Mouse (Mus musculus): Measurements from ENCODE around the gene Bcam. TPM values are rescaled to one million over a fixed set of nuclear protein-coding genes. Genes with fewer than 3 reads are reported as not detected.
A peak's percentile ranks its signal among the peaks of the same experiment; 100 is the strongest.

Bcam gene
- polyA plus RNA-seq (2012; fragmentation: generic; extraction: Trizol) = 29.3 TPM

GRCm38 (mm10) chr7:19770984-19771391 is at the start of gene Bcam:
Bcam (minus strand) TSS chr7:19771016.
- H3K27me3 ChIP-seq (ENCODE audit: control insufficient read depth, insufficient read depth, insufficient read length) = peaks cover 14% of the 10 kb centered on the region
- no peaks in the 10 kb centered on the region for H3K36me3 ChIP-seq (ENCODE audit: control insufficient read depth, insufficient read depth)
- peak within 1 kb of the TSS; percentile 12 for H3K4me3 ChIP-seq
- no peaks in the 10 kb centered on the region for H3K79me2 ChIP-seq (ENCODE audit: control insufficient read depth, insufficient read depth)
- peak within 1 kb of the TSS; percentile 60 for H3K4me2 ChIP-seq (ENCODE audit: low read depth)
- no peak for TF ChIP-seq POLR2AphosphoS2 (IDR thresholded peaks at IDR 0.05; ENCODE audit: insufficient read length, low read depth)
- TF ChIP-seq SRF (IDR thresholded peaks at IDR 0.05; ENCODE audit: control insufficient read depth, insufficient read length, low read depth) = no peak
- no peak for TF ChIP-seq TCF3 (IDR thresholded peaks at IDR 0.05; ENCODE audit: insufficient read length, low read depth)
- TF ChIP-seq REST (IDR thresholded peaks at IDR 0.05; ENCODE audit: insufficient read depth, insufficient read length) = no peak
- TF ChIP-seq TCF12 (IDR thresholded peaks at IDR 0.05; ENCODE audit: insufficient read depth, poor library complexity, severe bottlenecking) = no peak
- no peak for TF ChIP-seq MYOG (IDR thresholded peaks at IDR 0.05; ENCODE audit: control insufficient read depth in 1 of 3, insufficient read depth in 1 of 3, insufficient read length in 2 of 3, low read depth in 2 of 3)
- TF ChIP-seq E2F4 (IDR thresholded peaks at IDR 0.05; ENCODE audit: insufficient read depth) = no peak
- no peak for TF ChIP-seq POLR2A (IDR thresholded peaks at IDR 0.05; ENCODE audit: insufficient read length, low read depth)
- no peak for TF ChIP-seq MYOD1 (IDR thresholded peaks at IDR 0.05; ENCODE audit: control insufficient read depth in 1 of 3, insufficient read length in 2 of 3, low read depth in 2 of 3)
- no peak within 1 kb of the TSS for H3ac ChIP-seq (ENCODE audit: control insufficient read depth, insufficient read length)

- H3K36me3 ChIP-seq (ENCODE audit: control insufficient read depth, insufficient read depth) = no peaks in the 10 kb centered on the region
- no peak overlapping the region for H3K4me3 ChIP-seq
- peaks cover 12% of the 10 kb centered on the region for H3K79me2 ChIP-seq (ENCODE audit: control insufficient read depth, insufficient read depth)
- peak overlapping the region; percentile 92 for H3K4me2 ChIP-seq (ENCODE audit: low read depth)
- TF ChIP-seq POLR2A (IDR thresholded peaks at IDR 0.05; ENCODE audit: insufficient read length, low read depth) = no peak
- no peak for TF ChIP-seq CEBPB (IDR thresholded peaks at IDR 0.05; ENCODE audit: insufficient read depth, poor library complexity, severe bottlenecking)
- TF ChIP-seq TCF3 (IDR thresholded peaks at IDR 0.05; ENCODE audit: insufficient read length, low read depth) = no peak
- no peak for TF ChIP-seq E2F4 (IDR thresholded peaks at IDR 0.05; ENCODE audit: insufficient read depth)
- no peak for TF ChIP-seq POLR2AphosphoS2 (IDR thresholded peaks at IDR 0.05; ENCODE audit: insufficient read length, low read depth)
- no peak for TF ChIP-seq TCF12 (IDR thresholded peaks at IDR 0.05; ENCODE audit: insufficient read depth, poor library complexity, severe bottlenecking)
- no peaks in the 10 kb centered on the region for H3K27me3 ChIP-seq (ENCODE audit: control insufficient read depth, insufficient read depth, insufficient read length)
- H3ac ChIP-seq (ENCODE audit: control insufficient read depth, insufficient read length) = no peak overlapping the region
Measured at GRCm38 (mm10) chr7:19818875-19819274, 48.1 kb upstream of the Bcam start.

- Histone ChIP-seq H3K36me3 (ENCODE audit: control insufficient read depth, insufficient read depth) (no peaks in the 10 kb centered on the region), H3K79me2 (ENCODE audit: control insufficient read depth, insufficient read depth) (peaks cover 12% of the 10 kb centered on the region), H3K4me2 (ENCODE audit: low read depth) (peak overlapping the region; percentile 92), H3ac (ENCODE audit: control insufficient read depth, insufficient read length) (no peak overlapping the region), H3K4me3 (no peak overlapping the region), H3K27me3 (ENCODE audit: control insufficient read depth, insufficient read depth, insufficient read length) (no peaks in the 10 kb centered on the region)
- no peak for TF ChIP-seq POLR2A (IDR thresholded peaks at IDR 0.05; ENCODE audit: insufficient read length, low read depth)
- TF ChIP-seq SRF (IDR thresholded peaks at IDR 0.05; ENCODE audit: control insufficient read depth, insufficient read length, low read depth) = no peak
- no peak for TF ChIP-seq TCF3 (IDR thresholded peaks at IDR 0.05; ENCODE audit: insufficient read length, low read depth)
- TF ChIP-seq USF1 (IDR thresholded peaks at IDR 0.05; ENCODE audit: low read depth) = no peak
- no peak for TF ChIP-seq REST (IDR thresholded peaks at IDR 0.05; ENCODE audit: insufficient read depth, insufficient read length)
- no peak for TF ChIP-seq TCF12 (IDR thresholded peaks at IDR 0.05; ENCODE audit: insufficient read depth, poor library complexity, severe bottlenecking)
- peak; percentile 89 for TF ChIP-seq CEBPB (IDR thresholded peaks at IDR 0.05; ENCODE audit: insufficient read depth, poor library complexity, severe bottlenecking)
- peak in 1 of 3 experiments; percentile 20 for TF ChIP-seq MYOD1 (IDR thresholded peaks at IDR 0.05; ENCODE audit: control insufficient read depth in 1 of 3, insufficient read length in 2 of 3, low read depth in 2 of 3)
- TF ChIP-seq POLR2AphosphoS2 (IDR thresholded peaks at IDR 0.05; ENCODE audit: insufficient read length, low read depth) = peak; percentile 62
- TF ChIP-seq MYOG (IDR thresholded peaks at IDR 0.05; ENCODE audit: control insufficient read depth in 1 of 3, insufficient read depth in 1 of 3, insufficient read length in 2 of 3, low read depth in 2 of 3) = peak in 1 of 3 experiments; percentile 40
- TF ChIP-seq E2F4 (IDR thresholded peaks at IDR 0.05; ENCODE audit: insufficient read depth) = no peak
- no peak for TF ChIP-seq MAX (IDR thresholded peaks at IDR 0.05; ENCODE audit: low read depth)
Measured at GRCm38 (mm10) chr7:19818440-19818839, 47.6 kb upstream of the Bcam start.

- Histone ChIP-seq H3K4me2 (ENCODE audit: low read depth) (peak overlapping the region; percentile 92), H3K79me2 (ENCODE audit: control insufficient read depth, insufficient read depth) (peaks cover 12% of the 10 kb centered on the region), H3K36me3 (ENCODE audit: control insufficient read depth, insufficient read depth) (no peaks in the 10 kb centered on the region), H3ac (ENCODE audit: control insufficient read depth, insufficient read length) (no peak overlapping the region), H3K27me3 (ENCODE audit: control insufficient read depth, insufficient read depth, insufficient read length) (no peaks in the 10 kb centered on the region), H3K4me3 (peak overlapping the region; percentile 56)
- TF ChIP-seq CEBPB (IDR thresholded peaks at IDR 0.05; ENCODE audit: insufficient read depth, poor library complexity, severe bottlenecking) (no peak), TCF12 (IDR thresholded peaks at IDR 0.05; ENCODE audit: insufficient read depth, poor library complexity, severe bottlenecking) (peak; percentile 97), MAX (IDR thresholded peaks at IDR 0.05; ENCODE audit: low read depth) (no peak), SRF (IDR thresholded peaks at IDR 0.05; ENCODE audit: control insufficient read depth, insufficient read length, low read depth) (peak; percentile 12), REST (IDR thresholded peaks at IDR 0.05; ENCODE audit: insufficient read depth, insufficient read length) (no peak), E2F4 (IDR thresholded peaks at IDR 0.05; ENCODE audit: insufficient read depth) (no peak), TCF3 (IDR thresholded peaks at IDR 0.05; ENCODE audit: insufficient read length, low read depth) (peak; percentile 88), MYOG (IDR thresholded peaks at IDR 0.05; ENCODE audit: control insufficient read depth in 1 of 3, insufficient read depth in 1 of 3, insufficient read length in 2 of 3, low read depth in 2 of 3) (peak; percentile 98 to 99 (median 98)), POLR2A (IDR thresholded peaks at IDR 0.05; ENCODE audit: insufficient read length, low read depth) (peak; percentile 49), MYOD1 (IDR thresholded peaks at IDR 0.05; ENCODE audit: control insufficient read depth in 1 of 3, insufficient read length in 2 of 3, low read depth in 2 of 3) (peak; percentile 75 to 98 (median 97)), USF1 (IDR thresholded peaks at IDR 0.05; ENCODE audit: low read depth) (no peak), POLR2AphosphoS2 (IDR thresholded peaks at IDR 0.05; ENCODE audit: insufficient read length, low read depth) (peak; percentile 19)
Measured at GRCm38 (mm10) chr7:19817382-19818105, 46.7 kb upstream of the Bcam start.
